7 mouse cellular contexts compared by ENCODE assay signal in the genomic region with DNA sequence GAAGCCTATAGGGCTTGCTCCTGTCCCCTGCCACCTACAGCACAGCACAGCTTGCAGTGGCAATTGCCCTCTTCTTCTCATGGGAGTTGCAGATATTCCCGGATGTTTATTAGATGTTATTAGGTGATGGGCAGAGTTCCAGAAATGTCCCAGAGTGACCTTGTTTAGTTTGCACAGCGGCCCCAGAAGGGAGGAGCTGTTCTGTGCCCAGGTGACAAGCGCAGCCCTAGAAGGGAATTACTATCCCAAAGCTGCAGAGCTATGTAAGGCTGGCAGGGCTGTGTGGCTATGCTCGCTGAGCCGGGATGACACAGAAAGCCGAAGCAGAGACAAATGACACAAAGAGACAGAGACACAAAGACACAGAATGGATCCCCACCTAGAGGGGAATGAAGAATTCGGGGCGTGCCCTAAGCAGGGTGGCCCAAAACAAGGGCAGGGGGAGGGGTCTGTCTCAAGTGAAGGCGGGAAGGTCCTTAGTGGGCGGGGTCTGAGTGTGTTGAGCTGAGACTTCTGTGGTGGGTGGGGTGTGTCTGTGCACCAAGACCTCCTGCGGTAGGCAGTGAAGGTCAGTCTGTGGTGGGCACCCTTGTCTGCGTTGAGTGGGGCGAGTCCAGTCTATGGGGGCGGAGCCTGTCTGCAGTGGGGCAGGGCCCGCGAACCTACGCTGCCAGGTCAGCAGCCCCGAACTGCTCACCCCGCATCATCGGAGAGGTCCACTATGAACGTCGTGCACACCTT. TPM values are rescaled to one million over a fixed set of nuclear protein-coding genes. Genes with fewer than 3 reads are reported as not detected.
DNase-seq lines count a peak whose midpoint lies in the region; ATAC-seq and TF ChIP-seq lines count a peak whose summit lies in the region.

No protein-coding gene starts in this region.

- WGBS in embryonic facial prominence, embryonic 13.5 days, result 2% methylated on average over 22 of the region's 22 CpGs
- 2% methylated on average over 22 of the region's 22 CpGs for WGBS in heart, postnatal 0 days
- 2% methylated on average over 22 of the region's 22 CpGs for WGBS in stomach, embryonic 16.5 days

- H3K27ac ChIP-seq in CH12.LX (ENCODE audit: insufficient read depth, low read depth), result no peak overlapping the region
- peak overlapping the region; percentile 94 for H3K27ac ChIP-seq in embryonic facial prominence, embryonic 13.5 days
- H3K27ac ChIP-seq in heart, postnatal 0 days (ENCODE audit: low read depth), result peak overlapping the region; percentile 88
- H3K27ac ChIP-seq in stomach, embryonic 16.5 days (ENCODE audit: low read length), result peak overlapping the region; percentile 96

- H3K4me3 ChIP-seq in CH12.LX (replicated peaks in 1 of 3; ENCODE audit: low read depth in 2 of 3, low read length in 2 of 3, poor library complexity in 1 of 3), result peak overlapping the region; percentile 57 to 62 (median 58)
- peak overlapping the region; percentile 58 for H3K4me3 ChIP-seq in embryonic facial prominence, embryonic 13.5 days
- H3K4me3 ChIP-seq in heart, postnatal 0 days (ENCODE audit: low read depth, low read length), result peak overlapping the region; percentile 65
- peak overlapping the region; percentile 77 for H3K4me3 ChIP-seq in stomach, embryonic 16.5 days (replicated peaks; ENCODE audit: low read length)

- peaks cover 68% of the 10 kb centered on the region for H3K27me3 ChIP-seq in CH12.LX (replicated peaks)
- H3K27me3 ChIP-seq in embryonic facial prominence, embryonic 13.5 days, result 0 out of 2 replicates have a peak, but pooled peaks cover 5% of the 10 kb centered on the region
- H3K27me3 ChIP-seq in heart, postnatal 0 days (ENCODE audit: control insufficient read depth, insufficient read depth, low read length), result no peaks in the 10 kb centered on the region
- no peaks in the 10 kb centered on the region for H3K27me3 ChIP-seq in stomach, embryonic 16.5 days (ENCODE audit: control insufficient read depth, insufficient read depth, low read length)

- no peaks in the 10 kb centered on the region for H3K36me3 ChIP-seq in CH12.LX (replicated peaks in 1 of 2; ENCODE audit: control insufficient read depth in 1 of 2, insufficient read depth in 1 of 2, low read length in 1 of 2)
- H3K36me3 ChIP-seq in embryonic facial prominence, embryonic 13.5 days, result peaks cover 3% of the 10 kb centered on the region; the same call in 1 of the 2 replicates
- H3K36me3 ChIP-seq in heart, postnatal 0 days (replicated peaks; ENCODE audit: control insufficient read depth, insufficient read depth, low read length), result no peaks in the 10 kb centered on the region
- no peaks in the 10 kb centered on the region for H3K36me3 ChIP-seq in stomach, embryonic 16.5 days (ENCODE audit: control insufficient read depth, insufficient read depth, low read length)

- H3K4me2 ChIP-seq in CH12.LX (ENCODE audit: insufficient read depth, low read depth, poor library complexity, severe bottlenecking), result peak overlapping the region; percentile 79
- peak overlapping the region; percentile 87 for H3K4me2 ChIP-seq in embryonic facial prominence, embryonic 13.5 days
- peak overlapping the region; percentile 81 for H3K4me2 ChIP-seq in heart, postnatal 0 days (ENCODE audit: low read depth, low read length)
- H3K4me2 ChIP-seq in stomach, embryonic 16.5 days (ENCODE audit: low read depth, low read length), result peak overlapping the region; percentile 61

- H3K4me1 ChIP-seq in CH12.LX (ENCODE audit: control insufficient read depth in 1 of 2, insufficient read depth in 2 of 2), result peaks cover 27 to 33% of the 10 kb centered on the region in 2 experiments
- peaks cover 38% of the 10 kb centered on the region for H3K4me1 ChIP-seq in embryonic facial prominence, embryonic 13.5 days
- peaks cover 16% of the 10 kb centered on the region for H3K4me1 ChIP-seq in heart, postnatal 0 days (ENCODE audit: control insufficient read depth, insufficient read depth)
- peaks cover 29% of the 10 kb centered on the region for H3K4me1 ChIP-seq in stomach, embryonic 16.5 days (ENCODE audit: control insufficient read depth, insufficient read depth, low read length)

- no peak for TF ChIP-seq EP300 in CH12.LX (IDR thresholded peaks at IDR 0.05; ENCODE audit: low read length)
- no peak for TF ChIP-seq EP300 in heart, postnatal 0 days (IDR thresholded peaks at IDR 0.05; ENCODE audit: low read depth)

- peak; percentile 62; the same call in 1 of the 2 replicates for ATAC-seq in embryonic facial prominence, embryonic 13.5 days (ENCODE audit: insufficient number of reproducible peaks, insufficient read depth, low FRiP score, low TSS enrichment, low read depth)
- peak; percentile 8 for ATAC-seq in heart, postnatal 0 days (ENCODE audit: insufficient read depth, low read depth)
- ATAC-seq in megakaryocyte, adult 5-6 weeks (ENCODE audit: poor library complexity, severe bottlenecking), result peak; percentile 39
- ATAC-seq in stomach, embryonic 16.5 days (ENCODE audit: insufficient read depth, low FRiP score), result peak; percentile 67

- no peak for TF ChIP-seq CTCF in CH12.LX (conservative IDR thresholded peaks at IDR 0.05 in 1 of 2, IDR thresholded peaks at IDR 0.05 in 1 of 2; ENCODE audit: low read depth in 2 of 2, low read length in 2 of 2)
- no peak for TF ChIP-seq CTCF in heart, postnatal 0 days (IDR thresholded peaks at IDR 0.05; ENCODE audit: low read depth)

- no peak for TF ChIP-seq POLR2A in CH12.LX (IDR thresholded peaks at IDR 0.05; ENCODE audit: low read depth, low read length)

- dilution Hi-C loops in CH12.LX (cut with MboI; ENCODE audit: extremely low pct_ligation_motif_present, extremely low pct_unique_long_range_greater_than_20kb, low sequenced_read_pairs), result no loop called here

- H3K9me3 ChIP-seq in CH12.LX (replicated peaks; ENCODE audit: low read length), result peaks cover 5% of the 10 kb centered on the region
- no peaks in the 10 kb centered on the region for H3K9me3 ChIP-seq in embryonic facial prominence, embryonic 13.5 days
- H3K9me3 ChIP-seq in heart, postnatal 0 days (replicated peaks; ENCODE audit: control insufficient read depth, low read length), result no peaks in the 10 kb centered on the region
- H3K9me3 ChIP-seq in stomach, embryonic 16.5 days (replicated peaks; ENCODE audit: control insufficient read depth, low read length), result no peaks in the 10 kb centered on the region

- TF ChIP-seq RAD21 in CH12.LX (IDR thresholded peaks at IDR 0.05; ENCODE audit: low read depth, low read length), result no peak

- DNase-seq in CH12.LX (ENCODE audit: extremely low read depth), result peak; percentile 40
- DNase-seq in R1 (ENCODE audit: low read depth, low spot score), result peak; percentile 97
- DNase-seq in heart, postnatal 0 days (ENCODE audit: low spot score), result peak; percentile 29
- DNase-seq in kidney, postnatal 25 days, result peak; percentile 66 to 75

- H3K9ac ChIP-seq in CH12.LX (ENCODE audit: insufficient read depth, low read depth), result peak overlapping the region; percentile 50
- H3K9ac ChIP-seq in embryonic facial prominence, embryonic 13.5 days, result peak overlapping the region; percentile 81
- H3K9ac ChIP-seq in heart, postnatal 0 days (replicated peaks; ENCODE audit: low read depth, low read length), result peak overlapping the region; percentile 63
- H3K9ac ChIP-seq in stomach, embryonic 16.5 days (ENCODE audit: low read length), result peak overlapping the region; percentile 83

- no peaks in the 10 kb centered on the region for H3K79me2 ChIP-seq in CH12.LX (replicated peaks; ENCODE audit: control insufficient read depth, extremely low read depth, insufficient read depth, poor library complexity, severe bottlenecking)

- in situ Hi-C loops in CH12.LX (cut with MboI; ENCODE audit: low pct_ligation_motif_present, low pct_unique_long_range_greater_than_20kb, low sequenced_read_pairs), result no loop called here

RNA-seq across cellular contexts. Expression of a gene that starts 0.7 kb away (rescaled TPM):
- 10.7 and 17.6 TPM in 2 replicates for total RNA-seq in CH12.LX (2012; rRNA removed)
- total RNA-seq in CH12.LX (2014; rRNA removed), result 8.6 and 12.0 TPM in 2 replicates
- 9.3 and 11.0 TPM in 2 replicates for polyA plus RNA-seq in CH12.LX (2012; ENCODE audit: insufficient read length, low read depth)
- 17.8 and 23.8 TPM in 2 replicates for polyA plus RNA-seq in embryonic facial prominence, embryonic 13.5 days (2015; fragmentation: Nextera tagmentation; extraction: Ambion mirVana)
- 15.8 and 44.0 TPM in 2 replicates for total RNA-seq in heart, postnatal 0 days (2014; rRNA removed; ENCODE audit: low replicate concordance)
- 14.2 and 15.2 TPM in 2 replicates for polyA plus RNA-seq in heart, postnatal 0 days (2015; fragmentation: Nextera tagmentation; extraction: Ambion mirVana)
- total RNA-seq in megakaryocyte, adult 5-6 weeks (2015), result 3.2 and 4.7 TPM in 2 replicates
- 4.8 and 5.4 TPM in 2 replicates for total RNA-seq in megakaryocyte, adult 5-6 weeks (2017)
- 30.1 and 32.2 TPM in 2 replicates for polyA plus RNA-seq in stomach, embryonic 16.5 days (2015; fragmentation: Nextera tagmentation; extraction: Ambion mirVana)

RNA-seq across cellular contexts. Expression of a gene that starts 2.2 kb away (rescaled TPM):
- total RNA-seq in CH12.LX (2012; rRNA removed), result 0.13 and 0.21 TPM in 2 replicates
- not detected in 2 replicates for total RNA-seq in CH12.LX (2014; rRNA removed)
- 0.10 and 0.16 TPM in 2 replicates for polyA plus RNA-seq in CH12.LX (2012; ENCODE audit: insufficient read length, low read depth)
- polyA plus RNA-seq in embryonic facial prominence, embryonic 13.5 days (2015; fragmentation: Nextera tagmentation; extraction: Ambion mirVana), result 2.2 and 2.9 TPM in 2 replicates
- total RNA-seq in heart, postnatal 0 days (2014; rRNA removed; ENCODE audit: low replicate concordance), result 38.8 and 39.7 TPM in 2 replicates
- 43.8 and 45.9 TPM in 2 replicates for polyA plus RNA-seq in heart, postnatal 0 days (2015; fragmentation: Nextera tagmentation; extraction: Ambion mirVana)
- total RNA-seq in megakaryocyte, adult 5-6 weeks (2015), result not detected in 2 replicates
- 0.07 TPM in 1 of 2 replicates, not detected in the other for total RNA-seq in megakaryocyte, adult 5-6 weeks (2017)
- polyA plus RNA-seq in stomach, embryonic 16.5 days (2015; fragmentation: Nextera tagmentation; extraction: Ambion mirVana), result 1.0 and 3.1 TPM in 2 replicates

RNA-seq across cellular contexts. Expression of a gene that starts 34.0 kb away (rescaled TPM):
- total RNA-seq in CH12.LX (2012; rRNA removed) (1.5 and 1.9 TPM in 2 replicates), CH12.LX (2014; rRNA removed) (0.21 and 0.32 TPM in 2 replicates)
- polyA plus RNA-seq in CH12.LX (2012; ENCODE audit: insufficient read length, low read depth), result 0.57 and 0.61 TPM in 2 replicates
- polyA plus RNA-seq in embryonic facial prominence, embryonic 13.5 days (2015; fragmentation: Nextera tagmentation; extraction: Ambion mirVana), result 6.6 and 8.2 TPM in 2 replicates
- 0.15 and 1.8 TPM in 2 replicates for total RNA-seq in heart, postnatal 0 days (2014; rRNA removed; ENCODE audit: low replicate concordance)
- 0.58 and 0.68 TPM in 2 replicates for polyA plus RNA-seq in heart, postnatal 0 days (2015; fragmentation: Nextera tagmentation; extraction: Ambion mirVana)
- total RNA-seq in megakaryocyte, adult 5-6 weeks (2015), result 0.50 TPM in 1 of 2 replicates, not detected in the other
- not detected in 2 replicates for total RNA-seq in megakaryocyte, adult 5-6 weeks (2017)
- 5.5 and 6.3 TPM in 2 replicates for polyA plus RNA-seq in stomach, embryonic 16.5 days (2015; fragmentation: Nextera tagmentation; extraction: Ambion mirVana)

RNA-seq across cellular contexts. Expression of a gene that starts 37.5 kb away (rescaled TPM):
- total RNA-seq in CH12.LX (2012; rRNA removed), result 4.4 and 5.0 TPM in 2 replicates
- total RNA-seq in CH12.LX (2014; rRNA removed), result 3.5 and 3.8 TPM in 2 replicates
- polyA plus RNA-seq in CH12.LX (2012; ENCODE audit: insufficient read length, low read depth), result 7.4 and 10.4 TPM in 2 replicates
- polyA plus RNA-seq in embryonic facial prominence, embryonic 13.5 days (2015; fragmentation: Nextera tagmentation; extraction: Ambion mirVana), result 1.6 and 2.7 TPM in 2 replicates
- total RNA-seq in heart, postnatal 0 days (2014; rRNA removed; ENCODE audit: low replicate concordance), result 0.46 TPM in 1 of 2 replicates, not detected in the other
- 2.2 and 2.3 TPM in 2 replicates for polyA plus RNA-seq in heart, postnatal 0 days (2015; fragmentation: Nextera tagmentation; extraction: Ambion mirVana)
- total RNA-seq in megakaryocyte, adult 5-6 weeks (2015), result 0.71 TPM in 1 of 2 replicates, not detected in the other
- total RNA-seq in megakaryocyte, adult 5-6 weeks (2017), result not detected in 2 replicates
- polyA plus RNA-seq in stomach, embryonic 16.5 days (2015; fragmentation: Nextera tagmentation; extraction: Ambion mirVana), result 4.6 and 5.5 TPM in 2 replicates

RNA-seq across cellular contexts. Expression of a gene that starts 55.5 kb away (rescaled TPM):
- not detected in 2 replicates for total RNA-seq in CH12.LX (2012; rRNA removed)
- total RNA-seq in CH12.LX (2014; rRNA removed), result not detected in 2 replicates
- polyA plus RNA-seq in CH12.LX (2012; ENCODE audit: insufficient read length, low read depth), result not detected in 2 replicates
- polyA plus RNA-seq in embryonic facial prominence, embryonic 13.5 days (2015; fragmentation: Nextera tagmentation; extraction: Ambion mirVana), result not detected in 2 replicates
- not detected in 2 replicates for total RNA-seq in heart, postnatal 0 days (2014; rRNA removed; ENCODE audit: low replicate concordance)
- not detected in 2 replicates for polyA plus RNA-seq in heart, postnatal 0 days (2015; fragmentation: Nextera tagmentation; extraction: Ambion mirVana)
- total RNA-seq in megakaryocyte, adult 5-6 weeks (2015), result 0.27 and 0.78 TPM in 2 replicates
- not detected in 2 replicates for total RNA-seq in megakaryocyte, adult 5-6 weeks (2017)
- not detected in 2 replicates for polyA plus RNA-seq in stomach, embryonic 16.5 days (2015; fragmentation: Nextera tagmentation; extraction: Ambion mirVana)

Comparison
In these comparisons a context has a peak if more than half of its experiments do, and no peak if none do; other contexts are left out.
1. DNase-seq: peak in every context shown above with its lines; median percentile 97 in R1; 70 in kidney, postnatal 25 days; 40 in CH12.LX; 29 in heart, postnatal 0 days.
2. ATAC-seq: peak in every context shown above with its lines; median percentile 67 in stomach, embryonic 16.5 days; 62 in embryonic facial prominence, embryonic 13.5 days; 39 in megakaryocyte, adult 5-6 weeks; 8 in heart, postnatal 0 days.
3. RNA of a gene that starts 2.2 kb away (polyA plus RNA-seq): 43.8 to 45.9 TPM in heart, postnatal 0 days; 1.0 to 3.1 TPM in stomach, embryonic 16.5 days, 2.2 to 2.9 TPM in embryonic facial prominence, embryonic 13.5 days and 0.10 to 0.16 TPM in CH12.LX; every median in the first group is over 10 times any median in the second.
4. Peak in every context shown above with its lines, with median percentiles within 50 percentile points of each other: H3K4me2 ChIP-seq, H3K4me3 ChIP-seq and H3K9ac ChIP-seq.